Mouse (Mus musculus) neural tube, embryonic 15.5 days (tissue): Measurements from ENCODE around the gene Tmem80. TPM values are rescaled to one million over a fixed set of nuclear protein-coding genes. Genes with fewer than 3 reads are reported as not detected.

ENCODE experiments used
- ATAC-seq: fragments of 200-750 bp; cut with Nextera tagmentation; 2 replicates; pipeline ENCODE4 v1.8.0; 2017; ENCODE audit warnings: mild to moderate bottlenecking, moderate TSS enrichment, moderate library complexity; ENCODE audit not compliant: low FRiP score
- H3K27ac ChIP-seq: fragments of 300-500 bp; sonication (generic); replicated peaks from 2 replicates; pipeline ENCODE4 v1.5.1; 2015; ENCODE audit warnings: mild to moderate bottlenecking, inconsistent platforms
- H3K27me3 ChIP-seq: fragments of 300-500 bp; sonication (generic); replicated peaks from 2 replicates; pipeline ENCODE4 v1.6.1; 2015; ENCODE audit warnings: inconsistent platforms
- H3K36me3 ChIP-seq: fragments of 300-500 bp; sonication (generic); 2 replicates; pipeline ENCODE4 v1.6.1; 2015; ENCODE audit warnings: inconsistent platforms
- H3K4me1 ChIP-seq: fragments of 300-500 bp; sonication (generic); 2 replicates; pipeline ENCODE4 v1.6.1; 2015; ENCODE audit warnings: inconsistent platforms
- H3K4me2 ChIP-seq: fragments of 300-500 bp; sonication (generic); 2 replicates; pipeline ENCODE4 v1.6.1; 2015; ENCODE audit warnings: inconsistent platforms, mild to moderate bottlenecking, moderate library complexity
- H3K4me3 ChIP-seq: fragments of 300-500 bp; sonication (generic); replicated peaks from 2 replicates; pipeline ENCODE4 v1.5.1; 2015; ENCODE audit warnings: mild to moderate bottlenecking, inconsistent platforms
- H3K9ac ChIP-seq: fragments of 300-500 bp; sonication (generic); replicated peaks from 2 replicates; pipeline ENCODE4 v1.6.1; 2015; ENCODE audit warnings: mild to moderate bottlenecking, inconsistent platforms
- H3K9me3 ChIP-seq: fragments of 300-500 bp; sonication (generic); replicated peaks from 2 replicates; pipeline ENCODE4 v1.6.1; 2016; ENCODE audit warnings: inconsistent platforms
- WGBS: fragments of 180-500 bp; shearing (Covaris S2); methylation state at CpG from one replicate; pipeline ENCODE4 v1.1.7; 2015; ENCODE audit warnings: mixed read lengths; 5-methylcytosine and 5-hydroxymethylcytosine counted together
- polyA plus RNA-seq: library from polyadenylated mRNA; unstranded; fragments of >200 nt; fragmentation: Nextera tagmentation; extraction: Ambion mirVana; gene quantifications from 2 replicates; pipeline ENCODE4 v1.2.1, GENCODE M21; 2015

Gene Tmem80
- polyA plus RNA-seq, 1 experiment from 2014 or later: 55.8 TPM

GRCm38 (mm10) chr7:141326546-141327446 lies 743 bp upstream of the Tmem80 start:
- Histone ChIP-seq H3K9ac (peak overlapping the region; percentile 76), H3K36me3 (peaks cover 24% of the 10 kb centered on the region), H3K27ac (peak overlapping the region; percentile 100), H3K4me1 (peaks cover 36% of the 10 kb centered on the region), H3K4me2 (peak overlapping the region; percentile 92), H3K27me3 (no peaks in the 10 kb centered on the region), H3K9me3 (no peaks in the 10 kb centered on the region), H3K4me3 (peak overlapping the region; percentile 57)
- ATAC-seq: peak; percentile 17
- 4% methylated on average over 35 of the region's 35 CpGs for WGBS

- peak; percentile 44 for ATAC-seq
- H3K36me3 ChIP-seq: peaks cover 14% of the 10 kb centered on the region
- peak overlapping the region; percentile 92 for H3K4me2 ChIP-seq
- peak overlapping the region; percentile 100 for H3K27ac ChIP-seq
- H3K4me1 ChIP-seq: peaks cover 36% of the 10 kb centered on the region
- no peaks in the 10 kb centered on the region for H3K9me3 ChIP-seq
- WGBS: 16% methylated on average over 24 of the region's 24 CpGs
- H3K9ac ChIP-seq: peak overlapping the region; percentile 81
- no peaks in the 10 kb centered on the region for H3K27me3 ChIP-seq
- H3K4me3 ChIP-seq: peak overlapping the region; percentile 57
Observed at GRCm38 (mm10) chr7:141328373-141328990, 943 bp downstream of the Tmem80 start.

- Histone ChIP-seq H3K4me2 (no peak overlapping the region), H3K9ac (no peak overlapping the region), H3K27me3 (no peaks in the 10 kb centered on the region), H3K4me1 (peaks cover 21% of the 10 kb centered on the region), H3K36me3 (peaks cover 16% of the 10 kb centered on the region), H3K9me3 (no peaks in the 10 kb centered on the region), H3K27ac (no peak overlapping the region), H3K4me3 (no peak overlapping the region)
- no peak for ATAC-seq
Observed at GRCm38 (mm10) chr7:141330706-141331105, 3.2 kb downstream of the Tmem80 start.

- H3K4me2 ChIP-seq: no peak overlapping the region
- no peaks in the 10 kb centered on the region for H3K9me3 ChIP-seq
- no peaks in the 10 kb centered on the region for H3K27me3 ChIP-seq
- no peak for ATAC-seq
- no peak overlapping the region for H3K27ac ChIP-seq
- no peak overlapping the region for H3K4me3 ChIP-seq
- H3K9ac ChIP-seq: no peak overlapping the region
- WGBS: 84% methylated on average over 6 of the region's 6 CpGs
- H3K4me1 ChIP-seq: peaks cover 9% of the 10 kb centered on the region
- peaks cover 16% of the 10 kb centered on the region for H3K36me3 ChIP-seq
Observed at GRCm38 (mm10) chr7:141331990-141332389, 4.5 kb downstream of the Tmem80 start.

- H3K36me3 ChIP-seq: peaks cover 16% of the 10 kb centered on the region
- H3K4me1 ChIP-seq: peaks cover 6% of the 10 kb centered on the region
- H3K27ac ChIP-seq: no peak overlapping the region
- no peak overlapping the region for H3K4me2 ChIP-seq
- WGBS: 90% methylated on average over 2 of the region's 2 CpGs
- no peak overlapping the region for H3K4me3 ChIP-seq
- no peak for ATAC-seq
- H3K9me3 ChIP-seq: no peaks in the 10 kb centered on the region
- H3K9ac ChIP-seq: no peak overlapping the region
- H3K27me3 ChIP-seq: peaks cover 10% of the 10 kb centered on the region; the same call in 1 of the 2 replicates
Observed at GRCm38 (mm10) chr7:141335044-141335579, 7.6 kb downstream of the Tmem80 start.

GRCm38 (mm10) chr7:141335682-141336081 lies 8.1 kb downstream of the Tmem80 start:
- H3K36me3 ChIP-seq: peaks cover 16% of the 10 kb centered on the region
- no peak overlapping the region for H3K27ac ChIP-seq
- 86% methylated on average over 4 of the region's 4 CpGs for WGBS
- no peak overlapping the region for H3K4me3 ChIP-seq
- H3K4me1 ChIP-seq: peaks cover 6% of the 10 kb centered on the region
- peaks cover 10% of the 10 kb centered on the region; the same call in 1 of the 2 replicates for H3K27me3 ChIP-seq
- H3K9ac ChIP-seq: no peak overlapping the region
- no peaks in the 10 kb centered on the region for H3K9me3 ChIP-seq
- ATAC-seq: no peak
- H3K4me2 ChIP-seq: no peak overlapping the region

GRCm38 (mm10) chr7:141336296-141336695 lies 8.8 kb downstream of the Tmem80 start:
- peaks cover 10% of the 10 kb centered on the region; the same call in 1 of the 2 replicates for H3K27me3 ChIP-seq
- H3K9me3 ChIP-seq: no peaks in the 10 kb centered on the region
- peaks cover 16% of the 10 kb centered on the region for H3K36me3 ChIP-seq
- peaks cover 6% of the 10 kb centered on the region for H3K4me1 ChIP-seq
- H3K4me2 ChIP-seq: no peak overlapping the region
- no peak overlapping the region for H3K4me3 ChIP-seq
- ATAC-seq: no peak
- no peak overlapping the region for H3K9ac ChIP-seq
- WGBS: 90% methylated on average over 3 of the region's 3 CpGs
- H3K27ac ChIP-seq: no peak overlapping the region

GRCm38 (mm10) chr7:141337716-141338416 lies 10.3 kb downstream of the Tmem80 start:
- WGBS: 85% methylated on average over 3 of the region's 3 CpGs
- Histone ChIP-seq H3K9me3 (no peaks in the 10 kb centered on the region), H3K36me3 (peaks cover 13% of the 10 kb centered on the region), H3K4me3 (no peak overlapping the region), H3K27me3 (peaks cover 10% of the 10 kb centered on the region; the same call in 1 of the 2 replicates), H3K4me2 (no peak overlapping the region), H3K4me1 (peaks cover 6% of the 10 kb centered on the region), H3K27ac (no peak overlapping the region), H3K9ac (no peak overlapping the region)
- ATAC-seq: no peak

- 3% methylated on average over 23 of the region's 23 CpGs for WGBS
- H3K4me3 ChIP-seq: no peak within 1 kb of the TSS
Observed at GRCm38 (mm10) chr7:141338576-141339131, 11.1 kb downstream of the Tmem80 start, which contains the start of gene Eps8l2. TSS of gene Eps8l2 (plus strand) at chr7:141338880.

GRCm38 (mm10) chr7:141339215-141339920 lies 11.8 kb downstream of the Tmem80 start:
- Histone ChIP-seq H3K4me1 (peaks cover 6% of the 10 kb centered on the region), H3K4me3 (no peak overlapping the region), H3K4me2 (peak overlapping the region; percentile 41; the same call in 1 of the 2 replicates), H3K36me3 (peaks cover 7% of the 10 kb centered on the region), H3K27ac (no peak overlapping the region), H3K9me3 (no peaks in the 10 kb centered on the region), H3K27me3 (peaks cover 10% of the 10 kb centered on the region; the same call in 1 of the 2 replicates), H3K9ac (no peak overlapping the region)
- ATAC-seq: no peak
- WGBS: 44% methylated on average over 20 of the region's 20 CpGs

More at GRCm38 (mm10) chr7:141338576-141339131, 11.1 kb downstream of the Tmem80 start, which contains the start of gene Eps8l2:
- peak within 1 kb of the TSS; percentile 41 for H3K4me2 ChIP-seq
- peaks cover 6% of the 10 kb centered on the region for H3K4me1 ChIP-seq
- H3K27me3 ChIP-seq: peaks cover 10% of the 10 kb centered on the region; the same call in 1 of the 2 replicates
- H3K27ac ChIP-seq: no peak within 1 kb of the TSS
- no peaks in the 10 kb centered on the region for H3K9me3 ChIP-seq
- ATAC-seq: no peak
- H3K36me3 ChIP-seq: peaks cover 9% of the 10 kb centered on the region
- no peak within 1 kb of the TSS for H3K9ac ChIP-seq
